Mouse (Mus musculus): ENCODE measurements around the gene Tas2r114.

Gene Tas2r114

DNA sequence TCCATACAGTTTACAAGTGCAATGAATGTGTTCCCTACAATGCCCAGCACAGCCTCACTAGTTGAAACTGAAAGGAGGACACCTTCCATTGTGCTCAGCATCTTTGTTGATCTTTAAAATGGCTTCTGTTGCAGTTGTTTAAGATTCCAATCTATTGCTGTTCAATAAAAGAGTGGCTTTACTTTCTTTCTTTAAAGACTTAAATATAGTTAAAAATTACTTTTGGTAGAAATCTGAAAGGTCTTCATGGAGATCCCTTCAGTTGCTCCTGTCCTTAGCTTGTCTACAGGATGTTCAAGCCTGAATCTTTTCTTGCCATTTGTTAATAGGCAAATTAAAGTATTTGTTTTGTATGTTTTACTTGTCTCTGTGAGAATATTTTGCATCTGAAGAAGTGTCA lies at the start of gene Tas2r114:
Gene Tas2r114 (minus strand): TSS at position 101 of the 400 bp plus-strand sequence.
- no peak for DNase-seq (ENCODE audit: inconsistent age in 2 of 2, low spot score in 1 of 2)

DNA sequence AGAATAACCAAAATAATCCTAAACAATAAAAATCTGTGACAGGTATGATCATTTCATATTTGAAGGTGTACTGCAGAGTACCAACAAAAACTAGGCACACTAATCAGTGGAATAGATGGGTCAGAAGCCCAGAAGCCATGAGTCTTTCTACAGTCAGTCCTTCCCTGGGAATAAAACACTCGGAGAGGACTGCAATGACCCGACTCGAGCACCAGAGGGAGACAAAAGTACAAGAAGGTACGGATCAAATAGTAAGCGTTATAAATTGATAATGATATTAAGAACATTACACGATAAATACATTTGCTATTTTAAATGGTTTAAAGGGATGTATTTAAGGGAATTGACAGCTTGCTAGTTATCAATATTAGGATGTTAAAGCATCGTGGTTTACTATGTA lies 22.9 kb upstream of the Tas2r114 start:
- DNase-seq (ENCODE audit: inconsistent age in 2 of 2, low spot score in 1 of 2) = peak in 1 of 2 experiments; percentile 41

DNA sequence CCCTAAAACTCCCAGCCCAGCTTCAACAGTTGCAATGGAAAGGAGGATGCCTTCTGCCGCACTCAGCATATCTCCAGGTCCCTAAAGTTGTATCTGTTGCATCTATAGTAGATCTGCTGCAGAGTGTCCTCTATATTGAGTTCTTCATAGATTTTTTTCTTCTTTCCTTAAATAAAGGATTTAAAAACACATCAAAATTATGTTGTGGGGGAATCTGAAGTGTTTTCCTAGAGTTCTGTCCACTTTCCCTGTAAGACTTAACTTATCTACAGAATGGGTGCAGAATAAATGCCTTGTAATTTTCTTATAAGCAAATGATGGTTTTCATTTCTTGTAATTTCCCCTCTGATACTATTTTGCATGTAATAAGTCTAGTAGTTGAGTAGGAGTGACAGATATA lies 2.5 kb downstream of the Tas2r114 start, which contains the start of gene Tas2r105:
Gene Tas2r105 (minus strand): TSS at position 101 of the 400 bp plus-strand sequence.
- DNase-seq (ENCODE audit: inconsistent age in 2 of 2, low spot score in 1 of 2) = no peak

DNA sequence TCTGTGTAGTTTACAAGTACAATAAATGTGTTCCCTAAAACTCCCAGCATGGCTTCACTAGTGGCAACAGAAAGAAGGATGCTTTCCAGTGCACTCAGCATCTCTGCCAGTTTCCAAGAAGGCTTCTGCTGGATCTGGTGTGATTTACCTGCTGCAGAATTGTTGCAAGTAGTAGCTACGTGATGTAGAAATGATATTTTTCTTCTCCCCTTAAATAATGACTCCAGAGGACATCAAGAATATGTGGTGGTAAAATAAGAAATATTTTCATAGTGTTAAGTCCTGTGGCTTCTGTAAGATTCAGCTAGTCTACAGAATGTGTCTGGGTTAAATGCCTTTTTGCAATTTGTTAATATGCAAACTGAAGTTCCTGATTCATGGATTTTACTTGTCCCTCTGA lies 4.2 kb downstream of the Tas2r114 start, which contains the start of gene Tas2r104:
Gene Tas2r104 (minus strand): TSS at position 101 of the 400 bp plus-strand sequence.
- no peak for DNase-seq (ENCODE audit: inconsistent age in 2 of 2, low spot score in 1 of 2)

DNA sequence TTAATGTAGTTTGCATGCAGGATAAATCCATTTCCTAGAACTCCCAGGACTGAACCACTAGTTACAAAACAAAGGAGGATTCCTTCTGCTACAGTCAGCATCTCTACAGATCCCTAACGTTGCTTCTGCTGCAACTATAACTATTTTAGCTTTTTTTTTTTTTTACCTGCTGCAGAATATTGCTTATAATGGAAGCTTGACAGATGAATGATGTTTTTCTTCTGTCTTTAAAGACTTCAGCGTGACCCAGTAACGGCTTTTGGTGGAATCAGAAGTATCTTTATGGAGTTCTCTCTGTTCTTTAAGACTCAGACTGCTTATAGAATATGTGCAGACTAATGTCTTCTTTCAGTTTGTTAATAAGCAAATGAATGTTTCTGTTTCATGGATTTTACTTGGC lies 11.1 kb downstream of the Tas2r114 start, which contains the start of gene Tas2r106:
Gene Tas2r106 (minus strand): TSS at position 101 of the 400 bp plus-strand sequence.
- no peak for DNase-seq (ENCODE audit: inconsistent age in 2 of 2, low spot score in 1 of 2)

DNA sequence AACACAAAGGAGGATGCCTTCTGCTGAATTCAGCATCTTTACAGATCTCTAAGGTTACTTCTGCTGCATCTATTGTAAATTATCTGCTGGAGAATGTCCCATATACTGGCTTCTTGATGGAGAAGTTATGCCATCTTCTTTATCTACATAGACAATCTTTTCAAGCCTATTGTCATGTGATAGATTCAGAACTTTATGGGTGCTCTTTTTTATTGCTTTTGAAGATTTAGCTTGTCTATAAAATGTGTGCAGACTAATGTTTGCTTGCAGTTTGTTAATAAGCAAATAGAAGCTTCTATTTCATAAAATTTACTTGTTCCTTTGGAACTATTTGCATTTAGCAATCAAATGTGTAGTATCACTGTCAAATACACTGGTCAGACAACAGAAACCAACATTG lies 29.8 kb downstream of the Tas2r114 start, which contains the start of gene Tas2r107:
Gene Tas2r107 (minus strand): TSS at position 101 of the 400 bp plus-strand sequence.
- DNase-seq (ENCODE audit: inconsistent age in 2 of 2, low spot score in 1 of 2) = no peak
